Mouse (Mus musculus) intestine, postnatal 0 days (tissue): ENCODE results near the gene Lrrfip2. TPM values are rescaled to one million over a fixed set of nuclear protein-coding genes. Genes with fewer than 3 reads are reported as not detected.

Experiments
- ATAC-seq: fragments of 200-750 bp; cut with Nextera tagmentation; 2 replicates; pipeline ENCODE4 v1.8.0; 2017; ENCODE audit warnings: mild to moderate bottlenecking, moderate TSS enrichment, moderate library complexity
- H3K27ac ChIP-seq: fragments of 300-500 bp; sonication (generic); 2 replicates; pipeline ENCODE4 v1.5.1; 2014; ENCODE audit warnings: mild to moderate bottlenecking, low read depth, low read length, moderate library complexity
- H3K27me3 ChIP-seq: fragments of 300-500 bp; sonication (generic); replicated peaks from 2 replicates; pipeline ENCODE4 v1.6.1; 2014; ENCODE audit warnings: low read length, mixed read lengths; ENCODE audit not compliant: control insufficient read depth, insufficient read depth
- H3K36me3 ChIP-seq: fragments of 300-500 bp; sonication (generic); 2 replicates; pipeline ENCODE4 v1.6.1; 2014; ENCODE audit warnings: mild to moderate bottlenecking, moderate library complexity; ENCODE audit not compliant: control insufficient read depth, insufficient read depth
- H3K4me1 ChIP-seq: fragments of 300-500 bp; sonication (generic); replicated peaks from 2 replicates; pipeline ENCODE4 v1.6.1; 2014; ENCODE audit warnings: antibody characterized with exemption, low read length, mixed read lengths; ENCODE audit not compliant: control insufficient read depth, insufficient read depth
- H3K4me2 ChIP-seq: fragments of 300-500 bp; sonication (generic); replicated peaks from 2 replicates; pipeline ENCODE4 v1.6.1; 2014; ENCODE audit warnings: low read depth, mild to moderate bottlenecking, moderate library complexity
- H3K4me3 ChIP-seq: fragments of 300-500 bp; sonication (generic); 2 replicates; pipeline ENCODE4 v1.5.1; 2014; ENCODE audit warnings: low read depth, low read length
- H3K9ac ChIP-seq: fragments of 300-500 bp; sonication (generic); 2 replicates; pipeline ENCODE4 v1.6.1; 2014; ENCODE audit warnings: mild to moderate bottlenecking, low read depth, low read length
- H3K9me3 ChIP-seq: fragments of 300-500 bp; sonication (generic); 2 replicates; pipeline ENCODE4 v1.6.1; 2016; ENCODE audit warnings: mixed run types; ENCODE audit not compliant: control insufficient read depth
- CTCF ChIP-seq: sonication (generic); IDR thresholded peaks from 2 replicates; pipeline ENCODE4 v1.5.1; 2016; ENCODE audit warnings: low read depth, mild to moderate bottlenecking, control low read depth, antibody characterized with exemption, moderate library complexity
- WGBS: fragments of 180-500 bp; shearing (Covaris S2); extraction: QIAGEN DNeasy Blood & Tissue Kit; methylation state at CpG from one replicate; pipeline ENCODE4 v1.1.7; 2014; 5-methylcytosine and 5-hydroxymethylcytosine counted together
- polyA plus RNA-seq: library from polyadenylated mRNA; unstranded; fragments of >200 nt; fragmentation: Nextera tagmentation; extraction: Ambion mirVana; gene quantifications from 2 replicates; pipeline ENCODE4 v1.2.1, GENCODE M21; 2015

Gene Lrrfip2
- 45.1 and 46.1 TPM in 2 replicates for polyA plus RNA-seq

DNA sequence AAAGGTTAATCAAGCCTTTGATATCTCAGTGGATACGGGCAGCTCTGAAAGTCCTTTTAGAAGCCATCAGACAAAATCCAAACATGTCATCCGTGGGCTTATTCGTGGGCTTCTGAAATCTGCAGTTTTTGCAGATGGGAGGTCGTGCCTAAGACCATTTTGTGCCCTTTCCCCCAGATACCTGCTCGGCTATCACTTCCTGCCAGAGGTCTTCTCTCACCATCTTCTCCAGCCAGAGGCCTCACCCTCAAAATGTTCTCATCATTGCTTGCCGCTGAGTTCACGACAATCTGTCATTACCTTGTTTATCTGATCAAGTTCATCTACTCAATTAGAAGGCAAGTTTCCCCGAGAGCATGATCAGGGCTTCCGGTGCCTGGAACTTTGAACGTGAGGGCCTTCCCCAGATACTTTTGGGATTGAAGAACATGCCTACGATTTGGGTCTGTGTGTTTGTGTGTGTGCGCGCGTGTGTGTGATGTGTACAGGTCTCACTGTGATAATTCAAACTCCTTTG lies at the start of gene Lrrfip2:
TSS of gene Lrrfip2 (plus strand) at position 467 of the 517 bp plus-strand sequence.
- peak within 1 kb of the TSS; percentile 95 for H3K9ac ChIP-seq
- H3K4me3 ChIP-seq, result peak within 1 kb of the TSS; percentile 99
- TF ChIP-seq CTCF, result no peak
- peak within 1 kb of the TSS; percentile 88 for H3K4me2 ChIP-seq
- no peak for ATAC-seq
- no peaks in the 10 kb centered on the region for H3K27me3 ChIP-seq
- H3K36me3 ChIP-seq, result no peaks in the 10 kb centered on the region
- H3K27ac ChIP-seq, result peak within 1 kb of the TSS; percentile 96
- WGBS, result 23% methylated on average over 14 of the region's 14 CpGs
- H3K4me1 ChIP-seq, result no peaks in the 10 kb centered on the region; the same call in 1 of the 2 replicates
- no peaks in the 10 kb centered on the region for H3K9me3 ChIP-seq

DNA sequence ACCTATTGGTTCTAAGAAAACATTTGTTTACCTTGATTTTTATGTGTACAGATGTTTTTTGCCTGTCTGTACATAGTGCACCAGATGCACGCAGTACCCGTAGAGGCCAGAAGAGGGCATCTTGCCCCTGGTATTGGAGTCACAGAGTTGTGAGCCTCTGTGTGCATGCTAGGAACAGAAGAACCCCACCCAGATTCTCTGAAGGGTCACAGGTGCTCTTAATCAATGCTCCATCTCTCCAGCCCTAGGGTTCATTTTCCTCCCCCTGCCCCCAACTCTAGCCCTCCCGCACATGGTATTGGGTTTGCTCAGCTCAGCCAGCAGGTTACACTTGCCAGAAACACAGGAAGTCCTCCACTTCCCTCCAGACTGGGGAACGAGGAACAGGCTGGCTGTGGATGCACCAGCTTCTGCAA lies 46.8 kb upstream of the Lrrfip2 start:
- peak; percentile 80 for TF ChIP-seq CTCF
- Histone ChIP-seq H3K4me1 (no peaks in the 10 kb centered on the region), H3K4me2 (no peak overlapping the region), H3K27me3 (no peaks in the 10 kb centered on the region), H3K27ac (no peak overlapping the region), H3K9me3 (no peaks in the 10 kb centered on the region), H3K4me3 (no peak overlapping the region), H3K36me3 (no peaks in the 10 kb centered on the region), H3K9ac (no peak overlapping the region)
- WGBS, result 39% methylated on average over 4 of the region's 4 CpGs
- ATAC-seq, result no peak

DNA sequence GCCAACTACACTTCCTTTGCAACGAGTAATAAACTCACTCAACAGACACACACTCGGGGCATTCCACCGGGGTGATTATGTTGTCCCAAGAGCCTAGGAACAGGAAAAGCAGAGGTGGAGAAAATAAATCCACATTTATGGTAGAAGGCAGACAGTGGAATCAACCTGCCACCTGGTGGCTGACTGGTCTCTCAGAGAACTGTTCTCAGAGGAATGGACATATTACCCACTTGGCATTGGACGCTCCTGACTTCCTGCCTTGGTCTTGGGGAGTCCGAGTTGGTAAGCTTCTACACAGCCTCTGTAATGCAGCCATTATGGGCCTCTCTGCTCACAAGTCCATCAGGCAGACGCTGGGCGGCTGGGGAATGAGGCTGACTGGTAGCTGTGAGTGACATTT lies 45.2 kb upstream of the Lrrfip2 start:
- Histone ChIP-seq H3K27me3 (no peaks in the 10 kb centered on the region), H3K36me3 (no peaks in the 10 kb centered on the region), H3K4me2 (no peak overlapping the region; the same call in 1 of the 2 replicates), H3K4me3 (no peak overlapping the region), H3K27ac (no peak overlapping the region), H3K4me1 (no peaks in the 10 kb centered on the region), H3K9ac (no peak overlapping the region), H3K9me3 (no peaks in the 10 kb centered on the region)
- 37% methylated on average over 7 of the region's 7 CpGs for WGBS
- peak; percentile 89 for TF ChIP-seq CTCF
- 0 out of 2 replicates have a peak, but pooled peaks have one; percentile 33 for ATAC-seq

DNA sequence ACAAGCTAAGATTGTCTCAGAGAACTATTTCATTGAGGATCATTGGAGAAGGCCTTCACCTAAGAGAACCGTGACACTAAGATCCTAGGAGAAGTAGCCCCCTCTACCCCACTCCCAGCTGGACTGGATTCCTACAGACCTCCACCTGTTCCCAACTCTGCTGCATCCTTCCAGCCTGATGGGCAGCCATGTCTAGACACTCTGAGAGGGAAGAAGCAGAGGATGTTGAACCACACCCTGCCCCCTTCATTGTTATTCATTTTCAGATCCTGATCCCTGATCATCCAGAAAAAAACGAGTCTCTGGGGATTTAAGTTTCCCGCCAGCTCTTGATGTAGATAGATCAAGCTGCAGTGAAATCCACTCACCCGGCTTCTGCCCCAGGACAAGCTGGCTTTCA lies 44.4 kb upstream of the Lrrfip2 start:
- WGBS, result 77% methylated on average over 4 of the region's 4 CpGs
- H3K4me3 ChIP-seq, result no peak overlapping the region
- TF ChIP-seq CTCF, result no peak

DNA sequence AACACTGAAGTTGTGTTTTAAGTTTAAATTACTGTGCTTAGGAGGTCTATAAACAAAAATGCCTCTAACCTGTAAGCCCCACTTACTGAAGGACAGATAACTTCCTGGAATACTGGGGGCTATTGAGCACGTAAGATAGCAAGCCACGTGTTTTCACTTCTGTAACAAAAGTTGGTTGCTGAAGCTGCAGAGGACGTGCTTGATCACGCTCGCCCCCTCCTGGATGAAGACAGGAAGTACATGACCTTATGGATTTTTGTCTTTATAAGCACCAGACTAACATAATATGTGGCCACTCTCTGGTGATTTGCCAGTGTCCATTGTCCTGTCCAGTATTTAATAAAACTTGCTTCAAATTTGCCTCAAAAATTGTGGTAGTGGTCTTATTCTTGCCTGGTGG lies 39.6 kb upstream of the Lrrfip2 start:
- Histone ChIP-seq H3K4me1 (no peaks in the 10 kb centered on the region), H3K27ac (no peak overlapping the region), H3K4me3 (no peak overlapping the region), H3K9me3 (no peaks in the 10 kb centered on the region), H3K27me3 (no peaks in the 10 kb centered on the region; the same call in 1 of the 2 replicates), H3K4me2 (no peak overlapping the region), H3K9ac (no peak overlapping the region), H3K36me3 (no peaks in the 10 kb centered on the region)
- TF ChIP-seq CTCF, result peak; percentile 64
- no peak for ATAC-seq
- 72% methylated on average over 5 of the region's 5 CpGs for WGBS

More for the DNA sequence above, 44.4 kb upstream of the Lrrfip2 start:
- Histone ChIP-seq H3K4me1 (no peaks in the 10 kb centered on the region), H3K9ac (no peak overlapping the region), H3K36me3 (no peaks in the 10 kb centered on the region), H3K27me3 (no peaks in the 10 kb centered on the region), H3K9me3 (no peaks in the 10 kb centered on the region), H3K4me2 (no peak overlapping the region), H3K27ac (no peak overlapping the region)
- ATAC-seq, result no peak

DNA sequence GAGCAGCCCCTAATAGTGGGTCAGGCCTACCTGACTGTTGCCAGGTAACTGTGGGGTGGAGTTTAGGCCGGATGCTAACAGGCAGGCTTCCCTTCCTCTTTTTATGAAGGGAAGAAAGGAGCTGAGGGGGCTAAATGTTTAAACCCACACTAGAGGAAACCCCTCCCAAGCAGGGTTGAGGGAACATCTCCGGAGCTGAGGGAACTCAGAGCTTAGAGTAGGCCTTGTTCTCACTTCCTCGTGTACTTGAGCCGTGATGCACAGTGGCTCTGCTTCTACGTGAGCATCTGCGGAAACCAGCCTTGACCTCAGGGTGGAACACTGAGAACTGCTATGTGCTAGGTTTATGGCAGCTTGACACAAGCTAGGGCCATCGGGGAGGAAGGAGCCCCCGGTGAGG lies 36.6 kb upstream of the Lrrfip2 start:
- no peak overlapping the region for H3K4me3 ChIP-seq
- no peaks in the 10 kb centered on the region for H3K9me3 ChIP-seq
- ATAC-seq, result no peak
- H3K9ac ChIP-seq, result no peak overlapping the region
- no peak overlapping the region for H3K4me2 ChIP-seq
- H3K36me3 ChIP-seq, result no peaks in the 10 kb centered on the region
- WGBS, result 85% methylated on average over 8 of the region's 8 CpGs
- H3K4me1 ChIP-seq, result no peaks in the 10 kb centered on the region
- no peak for TF ChIP-seq CTCF
- no peaks in the 10 kb centered on the region; the same call in 1 of the 2 replicates for H3K27me3 ChIP-seq
- H3K27ac ChIP-seq, result no peak overlapping the region

DNA sequence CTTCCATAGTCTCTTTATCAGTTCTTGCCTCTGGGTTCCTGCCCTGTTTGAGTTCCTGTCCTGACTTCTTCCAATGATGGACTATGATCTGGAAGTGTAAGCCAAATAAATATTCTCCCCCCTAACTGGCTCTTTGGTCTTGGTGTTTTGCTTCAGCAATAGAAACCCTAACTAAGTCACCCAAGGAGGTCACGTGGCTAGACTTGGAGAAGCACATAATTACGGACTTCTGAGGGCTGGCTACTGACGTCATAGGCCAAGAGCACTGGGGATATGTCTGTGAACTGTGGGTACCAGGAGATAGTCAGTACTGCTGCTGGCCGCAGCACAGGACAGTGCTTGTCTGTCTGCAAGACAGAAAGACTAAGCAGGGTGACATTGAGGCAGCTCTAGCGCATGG lies 35.6 kb upstream of the Lrrfip2 start:
- Histone ChIP-seq H3K4me3 (no peak overlapping the region), H3K4me1 (no peaks in the 10 kb centered on the region), H3K4me2 (no peak overlapping the region), H3K27ac (no peak overlapping the region), H3K27me3 (no peaks in the 10 kb centered on the region; the same call in 1 of the 2 replicates), H3K9me3 (no peaks in the 10 kb centered on the region), H3K36me3 (no peaks in the 10 kb centered on the region), H3K9ac (no peak overlapping the region)
- WGBS, result 82% methylated on average over 5 of the region's 5 CpGs
- TF ChIP-seq CTCF, result no peak
- ATAC-seq, result no peak
